Mouse (Mus musculus): Measurements from ENCODE around the gene Gm17545.

GRCm38 (mm10) chr9:22433221-22433620 lies 20.9 kb upstream of the Gm17545 start:
- TF ChIP-seq CTCF (conservative IDR thresholded peaks at IDR 0.05; ENCODE audit: insufficient read depth, insufficient read length, low read depth, low read length), result no peak
- TF ChIP-seq POLR2A (IDR thresholded peaks at IDR 0.05; ENCODE audit: low read depth, low read length), result no peak
